Mouse (Mus musculus) E14TG2a.4 (cell line): Measurements from ENCODE around the gene Hnrnpm.

ENCODE experiments used
- CTCF ChIP-seq: conservative IDR thresholded peaks from 2 replicates; pipeline ENCODE4 v1.5.1; 2014; ENCODE audit warnings: low read length
- POU5F1 ChIP-seq: IDR thresholded peaks from 2 replicates; pipeline ENCODE4 v1.6.1; 2014; ENCODE audit warnings: low read length, borderline replicate concordance

DNA sequence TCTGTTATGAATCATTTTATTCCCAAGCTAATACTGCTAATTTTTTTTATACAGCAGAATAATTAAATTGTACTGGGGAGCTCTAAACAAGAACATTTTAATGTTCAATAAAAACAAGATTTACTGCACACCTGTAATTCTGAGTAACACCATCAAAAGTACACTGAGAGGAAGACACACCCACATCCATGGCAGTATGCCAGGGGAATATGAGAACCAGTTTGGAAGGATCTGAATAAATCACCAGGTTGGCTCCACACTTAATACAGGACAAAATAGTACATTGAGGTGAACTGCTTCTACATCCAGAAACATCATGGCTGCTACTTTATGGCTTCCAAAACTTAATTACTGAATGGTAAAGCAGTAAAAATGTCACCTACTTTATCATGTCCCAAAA lies 11.2 kb downstream of the Hnrnpm start:
- no peak for TF ChIP-seq CTCF
- no peak for TF ChIP-seq POU5F1
